Mouse (Mus musculus) intestine, embryonic 15.5 days (tissue): ENCODE measurements around the gene Lta. TPM values are rescaled to one million over a fixed set of nuclear protein-coding genes. Genes with fewer than 3 reads are reported as not detected.
"Not testable (repeated sequence)": the region's sequence is repeated elsewhere in the genome, so short reads cannot be mapped to it uniquely, and the experiment has no call there.

Experiments
- ATAC-seq: fragments of 200-750 bp; cut with Nextera tagmentation; 2 replicates; pipeline ENCODE4 v1.8.0; 2017; ENCODE audit warnings: moderate TSS enrichment, moderate library complexity
- H3K27ac ChIP-seq: fragments of 300-500 bp; sonication (generic); 2 replicates; pipeline ENCODE4 v1.5.1; 2015; ENCODE audit warnings: mild to moderate bottlenecking, inconsistent platforms
- H3K27me3 ChIP-seq: fragments of 300-500 bp; sonication (generic); replicated peaks from 2 replicates; pipeline ENCODE4 v1.6.1; 2015; ENCODE audit warnings: inconsistent platforms
- H3K36me3 ChIP-seq: fragments of 300-500 bp; sonication (generic); 2 replicates; pipeline ENCODE4 v1.6.1; 2015; ENCODE audit warnings: inconsistent platforms
- H3K4me1 ChIP-seq: fragments of 300-500 bp; sonication (generic); replicated peaks from 2 replicates; pipeline ENCODE4 v1.6.1; 2015; ENCODE audit warnings: inconsistent platforms
- H3K4me2 ChIP-seq: fragments of 300-500 bp; sonication (generic); replicated peaks from 2 replicates; pipeline ENCODE4 v1.6.1; 2015; ENCODE audit warnings: mild to moderate bottlenecking, inconsistent platforms
- H3K4me3 ChIP-seq: fragments of 300-500 bp; sonication (generic); replicated peaks from 2 replicates; pipeline ENCODE4 v1.5.1; 2015; ENCODE audit warnings: inconsistent platforms
- H3K9ac ChIP-seq: fragments of 300-500 bp; sonication (generic); 2 replicates; pipeline ENCODE4 v1.6.1; 2015; ENCODE audit warnings: inconsistent platforms
- H3K9me3 ChIP-seq: fragments of 300-500 bp; sonication (generic); 2 replicates; pipeline ENCODE4 v1.6.1; 2016; ENCODE audit warnings: inconsistent platforms
- WGBS: fragments of 180-500 bp; shearing (Covaris S2); methylation state at CpG from one replicate; pipeline ENCODE4 v1.1.7; 2015; 5-methylcytosine and 5-hydroxymethylcytosine counted together
- polyA plus RNA-seq: library from polyadenylated mRNA; unstranded; fragments of >200 nt; fragmentation: Nextera tagmentation; extraction: Ambion mirVana; gene quantifications from 2 replicates; pipeline ENCODE4 v1.2.1, GENCODE M21; 2015

Gene Lta
- polyA plus RNA-seq, 1 experiment from 2014 or later = 1.1 TPM

DNA sequence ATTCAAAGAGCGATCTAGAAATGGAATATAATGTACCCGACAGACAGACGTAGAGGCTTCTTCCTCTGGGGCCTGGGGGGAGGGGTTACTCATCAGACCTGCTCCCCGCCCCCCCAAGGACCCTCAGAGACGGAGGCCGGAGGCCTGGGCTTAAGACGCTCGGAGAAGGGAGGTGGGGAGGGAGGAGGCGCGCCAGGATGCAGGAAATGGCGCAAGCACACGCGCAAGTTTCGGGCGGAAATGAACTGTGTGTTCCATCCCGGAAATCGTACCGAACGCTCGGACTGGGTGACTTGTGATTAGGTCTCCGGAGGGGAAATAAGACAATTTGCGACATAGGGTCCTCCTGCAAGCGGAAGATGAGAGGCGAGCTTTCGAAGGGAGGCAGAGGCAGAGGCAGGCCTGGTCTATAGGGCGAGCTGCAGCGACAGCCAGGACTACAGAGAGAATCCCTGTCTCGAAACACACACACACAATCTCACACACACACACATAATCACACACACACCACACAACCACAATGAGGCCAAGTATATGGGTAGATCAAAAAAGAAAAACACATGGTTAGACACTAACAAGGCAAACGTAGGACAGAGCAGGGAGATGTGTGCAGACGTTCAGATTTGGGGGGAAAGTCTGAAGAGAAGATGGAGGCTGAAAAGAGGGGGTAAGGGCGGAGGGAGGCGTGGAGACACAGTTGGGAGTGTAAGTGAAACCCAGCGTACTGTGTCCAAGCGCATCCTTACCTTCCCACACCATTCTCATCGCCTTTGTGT, 30.7 kb upstream of the Lta start, which contains the start of gene Nfkbil1:
TSS of gene Nfkbil1 (minus strand) at position 179 of the 776 bp plus-strand sequence.
- peak within 1 kb of the TSS; percentile 88 for H3K4me2 ChIP-seq
- H3K9me3 ChIP-seq = no peaks in the 10 kb centered on the region
- H3K4me3 ChIP-seq = peak within 1 kb of the TSS; percentile 57
- under 1% methylated on average over 35 of the region's 35 CpGs for WGBS
- H3K9ac ChIP-seq = peak within 1 kb of the TSS; percentile 86
- H3K36me3 ChIP-seq = peaks cover 7% of the 10 kb centered on the region; the same call in 1 of the 2 replicates
- H3K27ac ChIP-seq = peak within 1 kb of the TSS; percentile 98
- peaks cover 33% of the 10 kb centered on the region for H3K4me1 ChIP-seq
- no peaks in the 10 kb centered on the region for H3K27me3 ChIP-seq
- peak; percentile 90 for ATAC-seq

DNA sequence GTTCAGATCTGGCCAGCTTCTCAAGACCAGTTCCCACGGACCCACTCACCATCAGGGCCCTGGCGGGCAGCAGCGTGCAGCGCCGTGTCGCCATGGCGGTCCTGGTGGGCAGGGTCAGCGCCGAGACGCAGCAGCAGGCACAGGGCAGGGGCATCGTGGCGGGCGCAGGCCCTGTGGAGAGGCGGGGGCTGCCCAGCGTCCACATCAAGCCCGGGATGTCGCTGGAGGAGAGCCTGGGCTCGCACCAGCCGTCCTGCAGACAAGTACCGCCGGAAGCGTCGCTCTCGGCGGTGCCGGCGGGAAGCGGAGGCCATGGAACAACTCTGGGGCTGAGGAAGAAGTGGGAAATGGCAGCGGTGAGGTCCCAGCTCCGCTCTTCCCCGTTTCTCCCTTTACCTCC, 29.8 kb upstream of the Lta start:
- 7% methylated on average over 31 of the region's 31 CpGs for WGBS
- no peaks in the 10 kb centered on the region for H3K9me3 ChIP-seq
- peaks cover 26% of the 10 kb centered on the region for H3K4me1 ChIP-seq
- peak overlapping the region; percentile 57 for H3K4me3 ChIP-seq
- ATAC-seq = peak; percentile 21
- peaks cover 7% of the 10 kb centered on the region; the same call in 1 of the 2 replicates for H3K36me3 ChIP-seq
- peak overlapping the region; percentile 98 for H3K27ac ChIP-seq
- H3K9ac ChIP-seq = peak overlapping the region; percentile 86
- H3K4me2 ChIP-seq = peak overlapping the region; percentile 88
- H3K27me3 ChIP-seq = no peaks in the 10 kb centered on the region

DNA sequence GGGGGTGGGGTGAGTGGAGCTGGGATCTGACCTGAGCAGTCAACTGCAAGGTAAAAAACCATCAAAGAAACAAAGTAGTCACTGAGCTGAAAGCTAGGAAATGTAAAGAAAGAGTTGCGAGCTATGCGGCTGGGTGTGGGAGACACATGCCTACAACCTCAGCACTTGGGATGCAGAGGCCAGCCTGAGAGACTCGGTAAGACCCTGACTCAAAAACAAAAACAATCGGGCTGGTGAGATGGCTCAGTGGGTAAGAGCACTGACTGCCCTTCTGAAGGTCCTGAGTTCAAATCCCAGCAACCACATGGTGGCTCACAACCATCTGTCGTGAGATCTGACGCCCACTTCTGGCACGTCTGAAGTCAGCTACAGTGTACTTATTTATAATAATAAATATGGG, 28.9 kb upstream of the Lta start:
- not testable (repeated sequence) for ATAC-seq
- H3K4me3 ChIP-seq = 0 out of 2 replicates have a peak overlapping the region, but pooled peaks have one; percentile 57

DNA sequence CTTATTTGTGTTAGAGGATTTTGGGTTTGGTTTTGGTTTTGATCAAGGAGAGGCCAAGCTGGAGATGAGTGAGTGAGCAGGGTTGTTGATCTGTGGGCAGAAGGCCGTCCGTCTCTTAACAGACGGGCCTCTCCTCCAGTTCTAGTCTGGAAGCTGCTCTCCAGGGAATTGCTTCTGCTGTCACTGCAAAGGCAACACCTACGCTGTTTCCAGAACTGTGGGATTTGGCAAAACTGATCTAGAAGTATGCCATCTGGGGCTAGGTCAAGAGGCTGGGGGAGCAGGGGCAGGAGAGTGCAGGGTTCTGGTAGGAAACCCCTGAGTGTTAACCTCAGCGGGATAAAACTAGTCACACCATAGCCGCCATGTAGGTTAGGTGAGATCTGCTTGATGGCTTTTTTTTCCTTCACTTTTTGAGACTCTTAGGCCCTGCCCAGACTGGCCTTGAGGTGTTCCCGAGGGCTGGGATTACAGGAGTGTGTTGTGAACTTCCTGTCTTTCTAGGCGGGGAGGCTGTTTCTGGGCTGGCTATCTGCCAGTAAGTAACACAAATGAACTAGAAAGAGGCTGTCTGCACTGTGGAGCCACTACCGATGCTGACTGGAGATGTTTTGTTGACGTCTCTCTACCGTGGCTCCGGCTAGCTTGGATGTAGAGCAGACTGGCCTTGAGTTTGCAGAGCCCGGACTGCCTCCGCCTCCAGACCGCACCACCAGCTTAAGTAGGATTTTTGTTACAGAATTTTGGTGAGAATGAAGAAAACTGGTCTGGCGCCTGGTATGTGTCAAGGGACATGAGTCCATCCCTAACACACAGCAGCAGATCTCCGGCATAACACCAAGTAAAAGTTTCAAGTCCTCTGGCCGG, 28.2 kb upstream of the Lta start, which contains the start of gene Atp6v1g2:
TSS of gene Atp6v1g2 (plus strand) at position 547 of the 867 bp plus-strand sequence.
- H3K9ac ChIP-seq = peak within 1 kb of the TSS; percentile 5; the same call in 1 of the 2 replicates
- no peak for ATAC-seq

More for the DNA sequence above, 28.9 kb upstream of the Lta start:
- H3K36me3 ChIP-seq = peaks cover 15% of the 10 kb centered on the region
- H3K4me2 ChIP-seq = peak overlapping the region; percentile 88
- H3K9ac ChIP-seq, H3K9me3 ChIP-seq, H3K27me3 ChIP-seq: not testable (repeated sequence)
- H3K27ac ChIP-seq = peak overlapping the region; percentile 74
- WGBS = 79% methylated on average over 7 of the region's 7 CpGs
- H3K4me1 ChIP-seq = peaks cover 28% of the 10 kb centered on the region

DNA sequence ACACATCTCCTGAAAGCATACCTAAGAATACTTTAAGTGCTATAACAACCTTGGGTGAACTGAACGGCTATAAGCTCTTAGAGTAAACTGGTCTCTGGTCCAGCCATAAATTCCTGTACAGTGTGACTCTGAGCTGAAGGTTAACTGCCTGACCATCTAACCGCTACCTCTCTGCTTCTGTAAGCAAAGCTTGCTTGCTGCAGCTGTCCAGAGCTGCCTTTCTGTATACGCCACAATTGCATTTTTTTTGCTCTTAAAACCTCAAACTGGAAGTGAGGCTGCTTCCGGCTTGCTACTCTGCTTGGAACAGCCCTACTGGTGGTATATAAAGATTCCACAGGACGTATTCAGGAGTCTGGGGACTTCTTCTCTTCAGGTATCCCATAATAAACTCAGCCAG, 27.5 kb upstream of the Lta start:
- peaks cover 31% of the 10 kb centered on the region for H3K4me1 ChIP-seq
- H3K9me3 ChIP-seq = no peaks in the 10 kb centered on the region
- ATAC-seq = no peak
- 0 out of 2 replicates have a peak overlapping the region, but pooled peaks have one; percentile 20 for H3K4me2 ChIP-seq
- peaks cover 19% of the 10 kb centered on the region for H3K36me3 ChIP-seq
- 51% methylated on average over 5 of the region's 5 CpGs for WGBS
- peak overlapping the region; percentile 74; the same call in 1 of the 2 replicates for H3K27ac ChIP-seq
- H3K4me3 ChIP-seq = no peak overlapping the region
- no peaks in the 10 kb centered on the region for H3K27me3 ChIP-seq
- 0 out of 2 replicates have a peak overlapping the region, but pooled peaks have one; percentile 5 for H3K9ac ChIP-seq

More for the DNA sequence above, 28.2 kb upstream of the Lta start, which contains the start of gene Atp6v1g2:
- Histone ChIP-seq H3K27me3 (no peaks in the 10 kb centered on the region), H3K9me3 (no peaks in the 10 kb centered on the region), H3K4me1 (peaks cover 28% of the 10 kb centered on the region), H3K4me3 (peak within 1 kb of the TSS; percentile 57; the same call in 1 of the 2 replicates), H3K4me2 (peak within 1 kb of the TSS; percentile 88), H3K36me3 (peaks cover 15% of the 10 kb centered on the region), H3K27ac (peak within 1 kb of the TSS; percentile 74)
- 46% methylated on average over 18 of the region's 18 CpGs for WGBS

DNA sequence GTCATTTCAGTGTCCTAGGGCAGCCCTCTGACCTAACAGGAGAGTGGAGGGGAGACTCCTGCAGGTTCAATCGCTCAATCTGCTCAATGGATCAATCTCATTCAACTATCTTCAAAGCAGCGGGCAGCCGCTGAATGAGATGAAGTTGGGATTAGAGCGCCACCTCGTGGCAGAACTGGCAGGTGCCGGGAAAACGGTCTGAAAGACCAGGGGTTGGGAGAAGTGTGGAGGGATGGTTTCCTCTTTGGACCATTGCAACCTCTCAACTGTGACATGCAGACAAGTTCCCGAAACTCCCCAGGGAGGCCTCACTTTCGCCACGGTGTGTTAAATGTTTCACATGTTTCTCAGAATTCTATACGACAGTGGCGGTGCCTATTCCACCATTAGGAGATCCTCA, 26.9 kb upstream of the Lta start:
- Histone ChIP-seq H3K4me1 (peaks cover 31% of the 10 kb centered on the region), H3K4me2 (peak overlapping the region; percentile 24; the same call in 1 of the 2 replicates), H3K27ac (0 out of 2 replicates have a peak overlapping the region, but pooled peaks have one; percentile 74), H3K36me3 (peaks cover 19% of the 10 kb centered on the region), H3K9me3 (no peaks in the 10 kb centered on the region), H3K4me3 (no peak overlapping the region), H3K9ac (no peak overlapping the region), H3K27me3 (no peaks in the 10 kb centered on the region)
- no peak for ATAC-seq
- 14% methylated on average over 12 of the region's 12 CpGs for WGBS

DNA sequence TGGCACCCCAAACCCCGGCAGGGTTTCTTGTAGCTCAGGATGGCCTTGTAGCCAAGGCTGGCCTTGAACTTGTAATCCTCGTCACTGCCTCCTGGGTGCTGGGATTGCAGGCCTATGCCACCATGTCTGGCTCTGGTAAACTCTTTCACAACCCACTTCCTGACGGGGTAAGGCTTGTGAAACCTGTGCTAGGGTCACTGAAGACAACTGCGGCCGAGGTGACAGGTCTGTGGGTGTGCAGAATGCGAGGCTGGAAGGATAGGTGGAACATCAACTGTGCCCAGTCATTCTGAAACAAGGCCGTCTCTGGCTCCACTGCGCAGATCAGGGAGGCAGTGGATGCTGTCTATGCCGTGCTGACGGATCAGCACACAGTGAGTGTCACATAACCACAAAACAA, 25.9 kb upstream of the Lta start:
- 92% methylated on average over 10 of the region's 10 CpGs for WGBS
- peaks cover 27% of the 10 kb centered on the region for H3K4me1 ChIP-seq
- no peak for ATAC-seq
- no peak overlapping the region for H3K9ac ChIP-seq
- H3K9me3 ChIP-seq = no peaks in the 10 kb centered on the region
- H3K4me2 ChIP-seq = no peak overlapping the region
- no peaks in the 10 kb centered on the region for H3K27me3 ChIP-seq
- H3K27ac ChIP-seq = no peak overlapping the region
- H3K4me3 ChIP-seq = no peak overlapping the region
- H3K36me3 ChIP-seq = peaks cover 19% of the 10 kb centered on the region

DNA sequence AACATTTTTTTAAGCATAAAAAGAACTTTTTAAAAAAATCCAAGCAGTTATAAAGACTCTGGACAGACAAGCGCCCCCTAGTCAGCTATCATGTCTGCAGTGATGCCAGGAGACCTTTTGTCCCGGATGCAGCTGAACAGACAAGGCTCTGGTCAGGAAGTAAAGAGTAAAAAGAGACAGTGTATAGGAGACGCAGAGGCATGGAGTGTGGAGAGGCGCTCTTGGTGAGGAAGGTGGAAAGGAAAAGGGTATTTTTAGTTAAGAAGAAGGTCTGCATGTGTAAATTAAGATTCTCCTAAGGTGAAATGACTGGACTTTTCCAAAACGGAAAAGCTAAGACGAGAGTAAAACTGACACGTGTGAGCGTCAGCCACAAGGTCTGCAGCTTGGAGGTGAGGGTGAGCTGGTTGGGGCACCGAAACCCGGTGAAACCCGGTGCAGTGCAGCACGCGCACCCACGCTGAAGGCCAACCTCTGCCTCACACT, 21.5 kb upstream of the Lta start:
- Histone ChIP-seq H3K4me2 (no peak overlapping the region), H3K27ac (no peak overlapping the region), H3K36me3 (peaks cover 22% of the 10 kb centered on the region), H3K4me3 (no peak overlapping the region), H3K9me3 (no peaks in the 10 kb centered on the region), H3K27me3 (no peaks in the 10 kb centered on the region), H3K9ac (no peak overlapping the region), H3K4me1 (0 out of 2 replicates have a peak, but pooled peaks cover 5% of the 10 kb centered on the region)
- 78% methylated on average over 14 of the region's 14 CpGs for WGBS
- no peak for ATAC-seq

DNA sequence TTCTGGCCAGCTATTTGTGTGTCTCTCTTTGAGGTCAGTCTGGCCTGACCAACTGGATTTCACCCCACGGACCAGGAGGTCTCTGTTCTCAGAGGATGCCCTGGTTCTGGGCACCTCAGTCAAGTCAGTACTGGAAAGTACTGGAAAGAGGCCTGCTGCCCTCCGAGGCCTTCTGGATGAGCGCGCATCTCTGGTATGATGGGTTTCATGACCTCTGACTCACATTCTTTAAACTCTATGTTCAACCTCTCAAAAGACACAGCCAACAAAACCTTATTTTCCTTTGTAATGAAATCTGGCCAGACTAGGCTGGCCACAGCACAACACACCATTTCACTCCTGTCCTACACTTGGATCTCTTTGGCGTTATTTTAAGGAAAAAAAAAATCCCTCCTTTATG, 20.3 kb upstream of the Lta start:
- no peak for ATAC-seq
- no peak overlapping the region for H3K9ac ChIP-seq
- no peak overlapping the region for H3K27ac ChIP-seq
- 93% methylated on average over 5 of the region's 5 CpGs for WGBS
- H3K4me1 ChIP-seq = peaks cover 11% of the 10 kb centered on the region
- no peak overlapping the region for H3K4me3 ChIP-seq
- peaks cover 15% of the 10 kb centered on the region for H3K36me3 ChIP-seq
- no peaks in the 10 kb centered on the region for H3K9me3 ChIP-seq
- no peaks in the 10 kb centered on the region for H3K27me3 ChIP-seq
- H3K4me2 ChIP-seq = no peak overlapping the region

DNA sequence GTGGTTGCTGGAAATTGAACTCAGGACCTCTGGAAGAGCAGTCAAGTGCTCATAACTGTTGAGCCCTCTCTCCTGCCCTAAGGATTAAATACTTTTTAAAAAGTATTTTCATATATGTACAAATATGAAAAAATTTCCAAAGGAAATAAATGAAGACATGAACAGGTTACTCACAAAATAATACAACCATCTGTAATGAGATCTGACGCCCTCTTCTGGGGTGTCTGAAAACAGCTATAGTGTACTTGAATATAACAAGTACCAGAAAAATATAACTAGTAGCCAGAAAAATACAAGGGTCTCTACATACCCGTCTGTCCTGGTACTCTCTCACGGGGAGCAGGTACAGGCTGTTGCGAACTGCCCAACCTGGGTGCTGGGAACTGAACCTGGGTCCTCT, 19.5 kb upstream of the Lta start:
- H3K4me2 ChIP-seq = no peak overlapping the region
- peaks cover 19% of the 10 kb centered on the region for H3K4me1 ChIP-seq
- 94% methylated on average over 4 of the region's 4 CpGs for WGBS
- H3K9me3 ChIP-seq = no peaks in the 10 kb centered on the region
- no peak overlapping the region for H3K4me3 ChIP-seq
- H3K9ac ChIP-seq = no peak overlapping the region
- H3K27ac ChIP-seq = no peak overlapping the region
- ATAC-seq = no peak
- H3K36me3 ChIP-seq = peaks cover 18% of the 10 kb centered on the region
- H3K27me3 ChIP-seq = no peaks in the 10 kb centered on the region

DNA sequence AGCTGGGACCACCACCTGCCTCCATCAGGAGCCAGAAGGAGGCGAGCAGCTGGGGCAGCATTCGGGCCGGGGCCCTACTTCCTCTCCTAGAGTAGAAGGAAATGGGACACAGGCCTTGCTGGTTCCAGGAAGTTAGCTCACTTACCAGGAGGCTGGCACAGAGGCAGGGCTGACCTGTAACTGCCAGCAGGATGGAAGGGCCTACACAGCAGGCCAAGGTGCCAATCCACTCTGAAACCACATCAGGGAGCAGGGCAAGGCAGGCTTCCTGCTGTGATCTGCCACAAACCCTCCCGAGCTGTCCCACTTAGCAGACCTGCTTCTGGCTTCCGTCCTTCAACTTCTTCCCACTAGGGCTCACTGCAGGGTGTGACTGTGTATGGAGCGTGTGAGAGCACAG, 17.1 kb upstream of the Lta start:
- no peak overlapping the region for H3K27ac ChIP-seq

More for the DNA sequence above, 17.1 kb upstream of the Lta start:
- Histone ChIP-seq H3K27me3 (no peaks in the 10 kb centered on the region), H3K36me3 (peaks cover 8% of the 10 kb centered on the region; the same call in 1 of the 2 replicates), H3K9me3 (no peaks in the 10 kb centered on the region), H3K4me2 (no peak overlapping the region), H3K9ac (no peak overlapping the region), H3K4me3 (no peak overlapping the region), H3K4me1 (peaks cover 14% of the 10 kb centered on the region)
- 49% methylated on average over 6 of the region's 6 CpGs for whole genome bisulfite sequencing
- no peak for ATAC-seq
